Mouse (Mus musculus) megakaryocyte, embryonic 14.5 days (primary cell): Measurements from ENCODE around the gene Ensa. TPM values are rescaled to one million over a fixed set of nuclear protein-coding genes. Genes with fewer than 3 reads are reported as not detected.
"Not testable (repeated sequence)": the region's sequence is repeated elsewhere in the genome, so short reads cannot be mapped to it uniquely, and the experiment has no call there.

Source experiments
- H3K27me3 ChIP-seq: replicated peaks from 2 replicates; pipeline ENCODE3; 2012; ENCODE audit warnings: inconsistent platforms
- H3K36me3 ChIP-seq: replicated peaks from 2 replicates; pipeline ENCODE3; 2012; ENCODE audit warnings: low read length, inconsistent platforms, mixed read lengths
- H3K4me1 ChIP-seq: 2 replicates; pipeline ENCODE4 v1.6.1; 2012; ENCODE audit warnings: inconsistent platforms
- H3K4me3 ChIP-seq: replicated peaks from 2 replicates; pipeline ENCODE3; 2012; ENCODE audit warnings: moderate library complexity, mild to moderate bottlenecking, inconsistent platforms
- H3K9me3 ChIP-seq: 2 replicates; pipeline ENCODE4 v1.6.1; 2012; ENCODE audit warnings: inconsistent platforms
- FLI1 ChIP-seq: IDR thresholded peaks from 2 replicates; pipeline ENCODE4 v1.6.1; 2012; ENCODE audit warnings: low read length, inconsistent platforms, mixed read lengths
- GATA1 ChIP-seq: IDR thresholded peaks from 3 replicates; pipeline ENCODE4 v1.6.1; 2012; ENCODE audit warnings: mixed read lengths, low read length, inconsistent platforms, borderline replicate concordance
- polyA plus RNA-seq: library from polyadenylated mRNA; stranded (reverse); fragments of >175 nt; gene quantifications from 2 replicates; pipeline ENCODE4 v1.2.3, GENCODE M21; 2012; ENCODE audit warnings: low replicate concordance; ENCODE audit not compliant: insufficient read depth

Ensa gene
- polyA plus RNA-seq, 1 experiment: 21.1 TPM

DNA sequence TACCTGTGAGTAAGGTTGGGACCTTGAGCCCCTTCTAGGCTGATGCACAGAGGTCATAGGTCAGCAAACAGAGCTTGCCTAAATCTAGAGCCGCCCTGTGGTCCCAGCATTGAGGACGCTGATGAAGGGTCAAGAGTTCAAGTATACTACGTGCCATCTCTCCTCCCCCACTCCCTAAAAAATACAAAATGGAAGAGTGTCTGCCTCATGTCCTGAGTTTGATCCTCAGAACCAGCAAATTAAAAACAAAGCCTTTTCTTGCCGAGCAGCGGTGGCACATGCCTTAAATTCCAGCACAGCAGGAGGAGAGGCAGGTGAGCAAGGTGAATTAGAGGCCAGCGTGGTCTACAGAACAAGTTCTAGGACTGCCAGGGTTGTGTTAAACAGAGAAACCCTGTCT is 28.1 kb downstream of the Ensa start:
- H3K36me3 ChIP-seq: peaks cover 31% of the 10 kb centered on the region
- H3K27me3 ChIP-seq: no peaks in the 10 kb centered on the region
- no peak for TF ChIP-seq GATA1
- no peak for TF ChIP-seq FLI1
- peaks cover 93% of the 10 kb centered on the region for H3K4me1 ChIP-seq
- H3K9me3 ChIP-seq: no peaks in the 10 kb centered on the region
- no peak overlapping the region for H3K4me3 ChIP-seq

DNA sequence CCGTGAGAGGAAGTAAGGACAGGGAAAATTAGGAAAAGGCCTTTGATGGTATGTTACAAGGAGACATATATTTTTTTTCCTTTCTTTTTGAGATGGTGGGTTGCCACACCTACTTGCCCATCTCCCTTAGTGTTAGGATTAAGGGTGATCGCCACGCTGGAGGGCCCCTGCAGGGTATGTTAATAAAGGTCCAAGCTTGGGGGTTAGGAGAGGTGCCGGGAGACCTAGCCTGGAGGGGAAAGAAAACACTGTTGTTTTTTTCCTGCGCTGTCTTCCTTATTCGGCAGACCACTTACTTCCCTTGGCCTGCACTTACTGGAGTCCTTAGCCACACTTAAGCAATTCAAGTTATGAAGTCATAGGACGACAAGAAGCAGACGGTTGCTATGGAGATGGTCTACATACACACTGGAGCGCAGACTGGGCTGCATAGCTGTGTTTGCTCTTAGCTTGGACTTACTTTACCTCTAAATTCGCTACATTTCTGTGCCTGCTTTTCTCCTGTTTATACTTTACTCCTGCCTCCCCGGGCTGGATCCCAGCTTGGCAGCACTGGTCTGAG is 28.8 kb downstream of the Ensa start:
- H3K27me3 ChIP-seq: no peaks in the 10 kb centered on the region
- H3K9me3 ChIP-seq: no peaks in the 10 kb centered on the region
- H3K36me3 ChIP-seq: peaks cover 25% of the 10 kb centered on the region
- peaks cover 90% of the 10 kb centered on the region for H3K4me1 ChIP-seq
- H3K4me3 ChIP-seq: no peak overlapping the region
- TF ChIP-seq FLI1 (no peak), GATA1 (no peak)

DNA sequence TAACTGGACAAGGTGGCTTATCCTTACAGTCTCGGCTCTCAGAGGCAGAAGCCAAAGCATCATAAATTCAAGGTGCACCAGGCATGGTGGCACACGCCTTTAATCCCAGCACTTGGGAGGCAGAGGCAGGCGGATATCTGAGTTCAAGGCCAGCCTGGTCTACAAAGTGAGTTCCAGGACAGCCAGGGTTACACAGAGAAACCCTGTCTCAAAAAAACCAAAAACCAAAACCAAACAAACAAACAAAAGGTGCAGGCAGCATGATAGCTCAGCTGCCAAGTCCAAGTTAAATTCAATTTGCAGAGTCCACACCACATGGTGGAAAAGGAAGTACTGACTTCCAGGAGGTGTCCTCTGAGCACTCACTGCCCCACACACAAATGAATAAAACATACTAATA is 29.6 kb downstream of the Ensa start:
- peaks cover 86% of the 10 kb centered on the region for H3K4me1 ChIP-seq
- H3K27me3 ChIP-seq, H3K9me3 ChIP-seq, H3K4me3 ChIP-seq: not testable (repeated sequence)
- H3K36me3 ChIP-seq: peaks cover 25% of the 10 kb centered on the region

DNA sequence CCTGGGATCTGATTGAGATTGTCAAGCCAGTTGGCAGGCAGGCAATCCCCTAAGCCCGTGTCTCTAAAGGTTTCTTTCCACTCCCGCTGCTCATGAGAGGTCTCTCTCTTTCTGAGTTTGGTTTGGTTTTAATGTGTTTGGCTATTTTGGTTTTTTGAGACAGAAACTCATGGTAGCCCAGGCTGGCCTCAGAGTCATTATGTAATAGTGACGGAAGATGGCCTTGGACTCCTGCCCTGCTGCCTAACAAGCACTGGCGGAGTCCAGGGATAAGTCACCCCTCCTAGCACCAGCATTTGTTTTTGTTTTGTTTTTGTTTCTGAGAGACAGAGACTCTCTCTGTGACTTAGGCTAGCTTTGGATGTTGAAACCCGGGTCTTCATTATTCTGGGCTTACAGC is 30.6 kb downstream of the Ensa start:
- Histone ChIP-seq H3K27me3 (no peaks in the 10 kb centered on the region), H3K36me3 (peaks cover 35% of the 10 kb centered on the region), H3K4me1 (peaks cover 75% of the 10 kb centered on the region), H3K9me3 (no peaks in the 10 kb centered on the region), H3K4me3 (no peak overlapping the region)
- TF ChIP-seq GATA1 (no peak), FLI1 (no peak)

- TF ChIP-seq FLI1 (no peak), GATA1 (no peak)
- Histone ChIP-seq H3K4me1 (peaks cover 63% of the 10 kb centered on the region), H3K9me3 (no peaks in the 10 kb centered on the region), H3K36me3 (peaks cover 48% of the 10 kb centered on the region), H3K27me3 (no peaks in the 10 kb centered on the region), H3K4me3 (peak overlapping the region; percentile 38)
Observed at GRCm38 (mm10) chr3:95657108-95657507, 32.3 kb downstream of the Ensa start.

- Histone ChIP-seq H3K4me1 (peaks cover 63% of the 10 kb centered on the region), H3K9me3 (no peaks in the 10 kb centered on the region), H3K27me3 (no peaks in the 10 kb centered on the region), H3K36me3 (peaks cover 54% of the 10 kb centered on the region), H3K4me3 (peak overlapping the region; percentile 59)
- TF ChIP-seq GATA1 (no peak), FLI1 (no peak)
Observed at GRCm38 (mm10) chr3:95657711-95658110, 32.9 kb downstream of the Ensa start.

- H3K4me1 ChIP-seq: peaks cover 64% of the 10 kb centered on the region
- no peaks in the 10 kb centered on the region for H3K9me3 ChIP-seq
- H3K27me3 ChIP-seq: no peaks in the 10 kb centered on the region
- no peak for TF ChIP-seq GATA1
- peak; percentile 96 for TF ChIP-seq FLI1
- H3K36me3 ChIP-seq: peaks cover 57% of the 10 kb centered on the region
- peak within 1 kb of the TSS; percentile 93 for H3K4me3 ChIP-seq
Observed at GRCm38 (mm10) chr3:95658236-95658867, 33.6 kb downstream of the Ensa start, which contains the start of gene Mcl1. Gene Mcl1, plus strand, starts transcription at chr3:95658788.

DNA sequence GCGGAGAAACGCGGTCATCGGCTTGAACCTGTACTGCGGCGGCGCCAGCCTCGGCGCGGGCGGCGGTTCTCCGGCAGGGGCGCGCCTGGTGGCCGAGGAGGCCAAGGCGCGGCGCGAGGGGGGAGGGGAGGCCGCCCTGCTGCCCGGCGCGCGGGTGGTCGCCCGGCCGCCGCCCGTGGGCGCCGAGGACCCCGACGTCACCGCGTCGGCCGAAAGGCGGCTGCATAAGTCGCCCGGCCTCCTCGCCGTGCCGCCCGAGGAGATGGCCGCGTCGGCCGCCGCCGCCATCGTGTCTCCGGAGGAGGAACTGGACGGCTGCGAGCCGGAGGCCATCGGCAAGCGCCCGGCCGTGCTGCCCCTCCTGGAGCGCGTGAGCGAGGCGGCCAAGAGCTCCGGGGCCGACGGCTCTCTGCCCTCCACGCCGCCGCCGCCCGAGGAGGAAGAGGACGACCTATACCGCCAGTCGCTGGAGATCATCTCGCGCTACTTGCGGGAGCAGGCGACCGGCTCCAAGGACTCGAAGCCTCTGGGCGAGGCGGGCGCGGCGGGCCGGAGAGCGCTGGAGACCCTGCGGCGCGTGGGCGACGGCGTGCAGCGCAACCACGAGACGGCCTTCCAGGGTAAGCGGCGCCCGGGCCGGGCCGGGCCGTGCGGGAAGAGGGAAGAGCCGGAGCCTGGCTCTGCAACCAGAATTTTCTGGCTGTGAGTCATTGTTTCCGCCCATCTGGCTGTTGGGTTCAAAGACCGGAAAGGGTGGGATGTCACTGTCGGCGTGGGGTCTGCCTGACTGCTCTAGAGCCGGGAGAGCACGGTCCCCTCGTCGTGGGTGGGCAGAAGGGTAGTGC is 34.3 kb downstream of the Ensa start:
- Histone ChIP-seq H3K9me3 (no peaks in the 10 kb centered on the region), H3K4me3 (peak overlapping the region; percentile 93), H3K4me1 (peaks cover 64% of the 10 kb centered on the region), H3K27me3 (no peaks in the 10 kb centered on the region), H3K36me3 (peaks cover 60% of the 10 kb centered on the region)
- TF ChIP-seq GATA1 (no peak), FLI1 (peak; percentile 45; the same call in 1 of the 2 replicates)

DNA sequence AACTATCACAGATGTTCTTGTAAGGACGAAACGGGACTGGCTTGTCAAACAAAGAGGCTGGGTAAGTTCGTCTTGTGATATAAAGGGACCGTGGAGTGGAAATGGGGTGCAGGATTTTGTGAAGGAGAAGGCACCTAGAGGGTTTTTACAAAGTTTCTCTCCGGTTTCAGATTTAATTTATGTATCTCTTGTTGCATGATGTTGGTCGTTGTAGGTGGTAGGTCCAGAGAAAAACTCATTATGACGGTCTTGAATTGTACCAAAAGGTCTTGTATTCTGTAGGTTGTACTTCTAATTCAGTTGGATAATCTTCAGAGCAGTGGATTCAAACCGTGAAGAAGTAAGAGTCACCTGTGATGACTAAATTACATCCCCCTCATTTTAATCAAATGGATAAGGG is 35.2 kb downstream of the Ensa start:
- Histone ChIP-seq H3K27me3 (no peaks in the 10 kb centered on the region), H3K36me3 (peaks cover 68% of the 10 kb centered on the region), H3K4me1 (peaks cover 64% of the 10 kb centered on the region), H3K4me3 (peak overlapping the region; percentile 93), H3K9me3 (no peaks in the 10 kb centered on the region)
- TF ChIP-seq GATA1: no peak
- TF ChIP-seq FLI1: no peak

DNA sequence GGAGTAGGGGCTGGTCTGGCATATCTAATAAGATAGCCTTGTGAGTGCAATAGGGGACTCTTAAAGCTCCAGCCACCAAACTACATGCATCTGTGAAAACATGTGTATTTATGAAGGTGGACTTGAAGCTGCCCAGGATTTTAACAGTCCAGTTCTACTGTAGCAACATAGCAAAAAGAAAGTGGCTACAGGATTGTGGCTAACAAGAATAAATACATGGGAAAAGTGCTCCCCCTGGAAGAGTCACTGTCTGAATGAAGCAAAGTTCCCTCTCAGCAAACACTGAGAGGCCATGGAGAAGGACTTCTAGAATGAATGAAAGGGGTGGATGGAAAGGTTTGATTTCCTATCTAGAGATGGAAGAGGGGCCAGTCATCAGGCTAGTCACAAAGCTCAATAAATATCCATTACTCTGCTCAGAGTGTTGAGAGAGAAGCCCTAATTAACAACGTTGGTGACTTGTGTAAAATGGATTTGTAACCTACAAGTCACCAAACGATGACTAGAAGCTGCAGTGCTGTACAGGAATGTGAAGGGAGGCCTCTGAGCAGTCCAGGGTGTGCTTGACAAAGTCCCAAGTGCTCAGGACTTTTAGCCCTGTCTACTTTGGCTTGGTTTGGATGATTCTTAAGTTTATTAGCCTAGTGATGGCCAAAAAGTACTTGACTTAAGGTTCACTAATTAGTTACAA is 36.1 kb downstream of the Ensa start:
- H3K27me3 ChIP-seq: no peaks in the 10 kb centered on the region
- H3K36me3 ChIP-seq: peaks cover 69% of the 10 kb centered on the region
- TF ChIP-seq GATA1: no peak
- no peak for TF ChIP-seq FLI1
- H3K4me3 ChIP-seq: peak overlapping the region; percentile 93
- H3K9me3 ChIP-seq: no peaks in the 10 kb centered on the region
- H3K4me1 ChIP-seq: peaks cover 64% of the 10 kb centered on the region
